Mouse (Mus musculus) lung, adult 2 months (tissue): ENCODE measurements around the gene Smarca2.

Experiments used
- CTCF ChIP-seq: fragments of 200-500 bp; IDR thresholded peaks from 2 replicates; pipeline ENCODE4 v1.5.1; 2011; ENCODE audit warnings: mild to moderate bottlenecking, low read length, control low read depth; ENCODE audit not compliant: insufficient read depth
- POLR2A ChIP-seq: fragments of 200-500 bp; IDR thresholded peaks from 2 replicates; pipeline ENCODE4 v1.6.1; 2011; ENCODE audit warnings: low read depth, mild to moderate bottlenecking, control low read depth, low read length, borderline replicate concordance; ENCODE audit errors: extremely low read depth

DNA sequence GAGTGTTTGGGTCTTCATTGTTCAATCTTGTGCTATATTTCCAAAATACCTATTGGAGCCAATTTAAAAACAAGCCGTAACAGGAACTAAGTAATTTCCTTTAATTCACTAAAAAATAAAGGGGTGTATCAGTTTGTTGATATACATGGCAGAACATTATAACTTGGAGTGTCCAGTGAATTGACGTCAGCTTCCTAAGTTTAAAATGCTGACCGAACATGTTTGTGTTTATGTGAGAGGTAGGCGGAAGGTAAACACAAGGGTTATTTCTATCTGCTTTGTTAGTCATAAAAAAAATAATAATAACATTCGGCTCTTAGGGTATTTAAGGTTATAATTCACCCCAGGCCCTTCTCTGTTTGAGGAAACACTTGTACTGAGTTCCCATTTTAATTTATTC lies 12.4 kb downstream of the Smarca2 start:
- TF ChIP-seq POLR2A (no peak), CTCF (no peak)
